Mouse (Mus musculus): ENCODE results near the gene Enoph1.
A peak's percentile ranks its signal among the peaks of the same experiment; 100 is the strongest.

The Enoph1 gene

DNA sequence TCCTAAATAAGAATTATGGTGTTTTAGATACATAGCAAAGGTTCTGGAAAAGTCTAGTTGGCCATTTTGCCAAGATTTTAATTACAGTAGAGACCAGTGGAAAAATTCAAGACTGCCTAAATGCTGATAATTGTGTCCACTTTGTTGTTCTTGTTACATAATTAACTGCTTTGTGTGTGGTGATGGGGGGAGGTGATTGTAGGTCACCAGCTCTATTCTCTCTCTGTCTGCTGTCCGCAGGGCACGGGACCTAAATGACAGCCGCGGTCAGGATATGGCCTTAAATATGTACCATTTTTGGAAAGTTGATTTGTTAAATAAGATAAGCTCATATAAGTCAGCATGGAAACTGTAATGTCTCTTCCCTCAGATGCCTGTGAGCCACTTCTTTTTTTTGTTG, 1.5 kb downstream of the Enoph1 start:
- DNase-seq = no peak

GRCm38 (mm10) chr5:100042467-100042866, 2.7 kb downstream of the Enoph1 start:
- DNase-seq = peak; percentile 21 to 43

DNA sequence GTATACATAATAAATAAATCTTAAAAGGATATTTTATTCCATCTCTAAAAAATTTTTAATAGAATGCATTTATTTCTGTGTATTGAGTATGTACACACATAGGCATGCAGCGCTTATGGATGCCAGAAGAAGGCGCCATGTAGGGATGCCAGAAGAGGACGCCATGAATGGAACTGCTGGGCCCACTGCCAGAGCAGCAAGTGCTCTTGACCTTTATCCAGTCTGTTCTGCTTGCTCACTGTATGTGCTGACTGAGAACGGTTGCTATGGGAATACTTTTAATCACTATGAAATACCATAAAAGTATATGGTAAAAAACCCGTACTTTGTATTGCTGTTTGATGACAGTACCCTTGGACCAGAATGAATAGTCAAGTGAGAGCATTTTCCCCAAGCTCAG, 3.6 kb downstream of the Enoph1 start:
- peak; percentile 84 to 90 for DNase-seq

DNA sequence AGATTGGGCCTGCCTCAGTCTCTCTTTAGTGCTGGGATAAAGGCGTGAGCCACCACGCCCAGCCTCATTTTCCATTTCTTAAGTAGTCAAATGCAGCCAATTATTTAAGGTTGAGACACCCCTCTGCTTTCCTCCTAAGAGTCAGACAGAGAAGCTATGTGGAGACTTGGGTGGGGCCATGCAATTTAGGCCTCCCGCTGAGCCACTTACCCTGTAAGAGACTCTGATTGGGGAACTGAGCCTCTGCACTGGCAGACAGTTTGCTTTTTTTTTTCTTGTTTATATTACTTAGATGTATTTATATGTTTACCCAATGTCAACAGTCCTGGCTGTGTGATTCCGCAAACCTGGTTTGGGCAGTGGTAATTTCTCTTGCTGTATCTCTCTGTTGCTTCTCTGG, 4.2 kb downstream of the Enoph1 start:
- peak; percentile 17 to 27 for DNase-seq

DNA sequence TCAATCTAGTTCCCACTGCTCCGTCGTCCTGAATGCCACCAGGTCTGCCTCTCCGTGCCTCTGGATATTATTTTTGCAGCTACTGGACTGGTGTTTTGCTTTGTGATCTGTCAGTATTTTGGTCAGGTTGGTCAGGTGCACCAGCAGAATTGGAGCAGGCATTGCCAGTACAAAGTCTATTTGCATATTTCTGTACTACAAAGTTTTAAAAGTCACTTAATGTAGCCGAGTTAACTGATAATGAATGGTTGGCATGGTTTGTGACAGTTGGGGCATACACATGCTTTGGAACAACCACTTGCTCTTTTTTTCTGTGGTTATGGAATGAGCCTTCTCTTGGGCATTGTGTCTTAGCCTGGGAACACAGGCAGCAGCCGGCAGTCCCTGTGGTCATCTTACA, 4.8 kb downstream of the Enoph1 start:
- DNase-seq = no peak

DNA sequence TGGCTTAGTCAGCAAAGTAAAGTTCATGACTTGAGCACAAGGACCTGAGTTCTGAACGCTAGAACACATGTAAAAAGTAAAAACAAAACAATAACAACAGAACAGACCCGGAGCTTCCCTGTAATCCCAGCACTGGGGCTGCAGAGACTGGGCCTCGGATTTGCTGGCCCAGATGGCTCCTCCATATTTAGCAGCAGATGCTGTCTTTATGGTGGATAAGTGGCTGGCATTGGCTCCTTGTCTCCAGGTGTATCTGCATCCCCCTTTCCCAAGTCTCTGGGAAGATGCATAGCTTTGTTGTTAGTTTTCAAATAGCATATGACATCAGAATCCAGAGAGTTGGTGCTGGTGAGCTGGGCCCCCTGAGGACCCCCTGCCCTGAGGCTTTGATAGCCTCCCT, 6.3 kb downstream of the Enoph1 start:
- DNase-seq = no peak

DNA sequence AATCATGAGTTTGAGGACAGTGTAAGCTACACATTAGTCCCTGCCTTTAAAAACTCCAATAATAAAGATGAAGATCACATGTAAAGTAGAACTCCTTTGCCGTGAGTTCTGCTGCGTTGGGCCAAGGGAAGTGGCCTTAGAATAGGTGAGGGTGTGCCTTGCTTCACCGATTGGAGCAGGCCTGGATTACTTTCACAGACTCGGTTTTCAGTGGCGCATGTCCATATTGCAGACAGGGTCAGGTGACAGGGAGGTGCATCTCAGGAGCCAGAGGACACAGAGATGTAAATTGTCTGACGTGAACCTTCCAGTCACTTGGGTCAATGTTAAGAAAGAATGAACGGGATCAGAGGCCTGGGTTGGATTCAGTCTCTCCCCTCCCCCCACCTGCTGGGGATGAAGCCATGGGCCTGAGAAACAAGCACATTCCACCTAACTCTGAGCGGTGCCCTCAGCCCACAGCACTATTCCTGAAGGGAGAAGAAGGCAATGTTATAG, 7.4 kb downstream of the Enoph1 start:
- DNase-seq = no peak

DNA sequence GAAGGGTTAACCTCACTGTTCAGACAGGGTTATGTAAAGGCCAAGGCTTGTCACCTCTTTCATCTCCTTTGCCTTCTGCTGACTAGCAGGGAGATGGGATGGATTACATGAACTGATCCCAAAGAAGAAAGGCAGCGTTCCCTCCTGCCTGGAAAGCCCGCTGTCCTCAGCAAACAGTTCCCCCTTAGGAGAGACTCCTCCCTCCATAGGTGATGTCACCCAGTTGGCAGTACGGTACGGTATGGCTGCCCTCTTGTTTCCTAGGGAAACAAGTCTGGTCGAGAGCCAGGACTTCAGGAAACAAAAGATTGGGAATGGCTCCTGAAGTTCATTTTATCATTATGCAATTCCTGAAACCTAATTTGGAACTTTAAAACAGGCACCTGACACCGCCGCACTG, 8.1 kb downstream of the Enoph1 start:
- DNase-seq = peak; percentile 38 to 64

DNA sequence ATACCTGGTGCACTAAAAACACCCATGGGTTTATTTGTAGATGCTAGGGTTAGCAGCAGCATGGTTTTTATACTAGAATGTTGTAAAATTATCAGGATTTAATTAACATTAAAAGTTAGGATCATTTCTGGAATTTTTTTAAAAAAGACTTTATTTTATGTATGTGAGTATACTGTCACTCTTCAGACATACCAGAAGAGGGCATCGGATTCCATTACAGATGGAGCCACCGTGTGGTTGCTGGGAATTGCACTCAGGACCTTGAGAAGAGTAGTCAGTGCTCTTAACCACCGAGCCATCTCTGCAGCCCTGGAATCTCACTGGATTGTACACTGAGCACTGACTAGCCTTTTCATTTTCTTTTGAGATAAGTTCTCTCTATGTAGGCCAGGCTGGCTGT, 10.1 kb downstream of the Enoph1 start:
- DNase-seq = no peak

- no peak for DNase-seq
Observed at GRCm38 (mm10) chr5:100052728-100053127, 12.9 kb downstream of the Enoph1 start.

DNA sequence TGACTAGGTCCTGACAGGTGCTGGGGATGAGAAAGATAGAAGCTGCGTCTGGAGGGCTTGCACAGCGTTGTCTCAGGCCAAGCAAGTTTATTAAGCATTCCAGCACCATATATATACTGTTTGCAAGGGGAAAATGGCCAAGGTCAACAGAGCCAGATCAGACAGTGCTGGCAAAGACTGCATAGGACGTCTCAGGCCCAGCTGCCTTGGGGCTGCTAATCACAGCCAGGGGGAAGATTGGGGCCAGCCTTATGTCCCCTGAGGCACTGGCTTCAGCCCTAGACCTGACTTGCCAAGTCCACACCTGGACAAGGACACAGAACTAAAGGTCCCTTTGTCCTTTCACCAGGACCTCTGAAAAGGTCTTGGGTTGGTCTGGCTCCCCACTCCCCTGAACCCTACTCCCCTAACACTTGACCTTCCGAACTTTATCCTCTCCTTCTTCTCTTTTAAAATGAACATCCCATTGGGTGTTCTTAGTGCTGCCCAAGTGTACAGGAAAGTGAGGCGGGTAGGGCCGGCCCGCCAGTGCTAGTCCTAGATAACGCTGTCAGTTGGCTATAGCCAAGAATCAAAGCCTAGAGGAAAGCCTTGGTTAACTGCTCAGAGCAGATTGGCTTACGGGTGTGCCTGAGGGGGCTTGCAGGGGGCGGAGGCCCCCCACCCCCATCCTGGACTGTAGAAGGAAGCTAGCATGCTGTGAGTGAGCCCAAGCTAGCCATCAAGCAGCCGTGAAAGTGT, 15.2 kb downstream of the Enoph1 start:
- no peak for DNase-seq

- DNase-seq = no peak
Observed at GRCm38 (mm10) chr5:100055866-100056369, 16.1 kb downstream of the Enoph1 start.

- DNase-seq = no peak
Observed at GRCm38 (mm10) chr5:100057461-100058209, 17.9 kb downstream of the Enoph1 start.

DNA sequence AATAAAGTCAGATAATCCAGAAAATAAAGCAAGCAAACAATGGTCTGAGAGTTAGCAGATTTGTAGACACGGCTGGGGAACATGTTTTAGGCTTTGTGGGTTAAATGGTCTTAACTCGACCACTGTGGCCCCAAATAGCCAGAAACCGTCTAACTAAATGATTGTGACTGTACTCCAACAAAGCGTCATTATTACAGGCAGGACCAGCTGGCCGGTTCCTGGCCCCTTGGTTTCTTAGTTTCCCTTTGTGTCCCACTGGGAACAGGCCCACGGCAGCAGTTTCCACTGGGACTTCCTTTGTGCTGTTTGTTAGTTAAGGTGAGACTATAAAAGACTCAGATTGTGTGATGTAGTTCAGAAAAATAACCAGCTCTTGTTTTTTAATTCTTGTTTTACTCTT, 18.9 kb downstream of the Enoph1 start:
- DNase-seq = no peak

GRCm38 (mm10) chr5:100059326-100059725, 19.5 kb downstream of the Enoph1 start:
- no peak for DNase-seq

- no peak for DNase-seq
Observed at GRCm38 (mm10) chr5:100060876-100061275, 21.1 kb downstream of the Enoph1 start.

- no peak for DNase-seq
Observed at GRCm38 (mm10) chr5:100067579-100067978, 27.8 kb downstream of the Enoph1 start.

DNA sequence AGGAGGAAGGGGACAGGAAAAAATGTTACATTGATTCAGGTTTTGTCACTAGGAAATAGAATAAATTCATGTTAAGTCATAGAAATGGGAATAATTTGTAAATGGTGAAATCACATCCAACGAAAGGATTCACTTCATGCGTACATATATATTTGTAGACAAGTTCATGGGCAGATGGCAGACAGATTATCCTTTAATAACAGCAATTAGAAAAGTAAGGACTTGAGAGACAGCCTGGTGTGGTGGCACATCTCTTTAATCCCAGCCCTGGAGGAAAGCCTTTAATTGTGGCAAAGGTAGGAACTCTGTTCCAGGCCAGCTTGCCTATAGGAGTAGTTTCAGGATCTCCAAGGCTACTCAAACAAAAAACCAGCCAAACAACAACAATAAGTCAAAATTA, 29.7 kb downstream of the Enoph1 start:
- DNase-seq = no peak

- DNase-seq = peak; percentile 69 to 78
Observed at GRCm38 (mm10) chr5:100070255-100070654, 30.5 kb downstream of the Enoph1 start.

DNA sequence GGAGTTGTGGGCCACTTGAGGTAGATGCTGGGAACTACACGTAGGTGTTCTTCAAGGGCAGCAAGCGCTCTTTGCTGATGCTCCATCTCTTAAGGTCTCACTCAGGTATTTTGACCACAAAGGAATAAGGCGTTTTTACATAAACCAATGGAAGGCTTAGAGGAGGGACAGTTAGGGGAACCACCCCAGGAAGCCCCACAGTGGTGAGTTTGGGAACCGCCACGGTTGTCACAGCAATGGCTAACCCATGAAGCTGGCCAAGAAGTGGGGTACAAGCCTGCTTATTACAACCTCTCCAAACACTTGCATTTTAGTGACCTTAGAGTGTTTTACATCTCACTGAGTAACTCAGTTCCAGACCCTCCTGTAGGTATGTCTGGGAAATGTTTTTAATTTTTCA, 31.8 kb downstream of the Enoph1 start:
- DNase-seq = no peak

DNA sequence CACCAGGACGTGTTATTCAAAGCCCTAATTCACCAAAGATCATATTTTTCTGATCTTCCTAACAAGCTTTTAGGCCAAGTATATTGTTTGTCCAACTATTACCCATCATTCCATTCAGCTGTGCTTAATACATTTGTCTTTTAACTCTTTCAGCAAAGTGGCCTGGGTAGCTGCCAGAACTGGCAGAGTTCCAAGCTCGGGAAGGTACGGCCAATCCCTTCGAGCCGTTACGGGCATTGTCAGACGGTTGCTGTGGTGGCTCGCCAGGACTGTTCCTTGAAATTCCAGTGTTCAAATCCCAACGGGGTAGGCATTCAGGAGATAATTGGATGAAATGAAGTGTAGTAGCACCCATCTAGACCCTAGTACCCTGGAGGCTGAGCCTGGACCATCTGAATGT, 32.8 kb downstream of the Enoph1 start:
- no peak for DNase-seq

GRCm38 (mm10) chr5:100074571-100074970, 34.8 kb downstream of the Enoph1 start:
- no peak for DNase-seq

DNA sequence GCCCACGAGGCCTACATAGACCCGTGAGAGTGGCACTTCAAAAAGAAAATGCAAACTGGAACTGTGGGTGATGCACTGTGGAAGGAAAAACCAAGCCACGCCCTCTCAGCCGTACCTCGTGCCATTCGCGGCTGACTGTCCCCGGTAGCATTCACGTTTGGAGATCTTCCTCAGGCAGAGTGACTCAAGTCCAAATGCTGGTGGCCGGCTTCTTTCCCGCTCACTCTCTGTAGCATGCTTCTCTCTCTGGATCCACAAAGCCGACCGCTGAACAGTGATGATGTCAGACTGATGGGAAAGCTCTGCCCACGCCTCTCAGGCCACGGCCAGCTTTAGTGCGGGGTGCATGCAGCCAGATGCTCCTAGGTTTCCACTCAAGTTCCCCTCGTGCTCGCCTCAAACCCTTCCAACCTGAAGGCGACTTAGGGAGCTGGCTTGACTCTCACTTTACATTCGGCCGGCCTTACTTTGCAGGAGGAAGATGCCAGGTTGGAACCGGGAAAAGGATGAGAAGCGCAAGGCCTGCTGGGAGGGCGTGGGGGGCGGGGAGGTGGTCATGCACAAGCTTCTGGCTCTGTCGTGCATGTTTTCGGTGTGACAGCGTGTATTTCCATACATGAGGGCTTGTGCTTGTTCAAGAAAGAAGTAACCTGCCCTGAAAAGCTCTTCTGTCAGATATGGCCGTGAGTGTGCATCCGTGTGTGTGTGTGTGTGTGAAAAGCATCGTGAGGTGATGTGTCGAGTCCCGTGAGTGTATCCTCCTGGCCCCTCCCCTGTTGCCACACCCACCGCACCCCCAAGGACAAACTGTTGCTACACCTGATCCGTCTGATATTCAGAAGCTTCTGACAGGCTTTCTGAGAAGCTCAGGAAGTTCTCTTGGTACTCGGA, 39.5 kb downstream of the Enoph1 start:
- DNase-seq = no peak

All from lung, adult 18-20 months (tissue).